Mouse (Mus musculus): Measurements from ENCODE around the gene Olfr68. TPM values are rescaled to one million over a fixed set of nuclear protein-coding genes. Genes with fewer than 3 reads are reported as not detected.
"Not testable (repeated sequence)": the region's sequence is repeated elsewhere in the genome, so short reads cannot be mapped to it uniquely, and the experiment has no call there.

Olfr68 gene
- total RNA-seq (2022) = not detected

DNA sequence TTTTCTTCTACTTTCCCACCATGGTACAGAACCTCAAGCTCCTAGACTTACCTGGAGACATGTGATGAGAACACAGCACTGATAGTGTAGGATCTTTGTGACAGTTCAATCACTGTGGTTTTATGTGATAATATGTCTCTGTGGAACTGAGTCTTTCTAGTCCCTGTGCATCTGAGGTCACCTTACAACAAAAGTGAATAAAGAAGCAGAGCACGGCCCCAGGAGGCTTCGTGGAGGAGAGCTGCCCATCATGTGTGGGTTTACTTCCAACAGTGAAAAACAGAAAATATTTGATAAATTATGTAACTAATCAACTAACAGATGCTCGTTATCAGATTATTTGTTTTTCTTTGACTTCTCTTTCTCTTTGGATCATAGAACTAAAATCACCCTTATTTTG is at the start of gene Olfr68:
TSS of gene Olfr68 (minus strand) at position 101 of the 400 bp plus-strand sequence.
- DNase-seq (ENCODE audit: low spot score in 2 of 2) = no peak

DNA sequence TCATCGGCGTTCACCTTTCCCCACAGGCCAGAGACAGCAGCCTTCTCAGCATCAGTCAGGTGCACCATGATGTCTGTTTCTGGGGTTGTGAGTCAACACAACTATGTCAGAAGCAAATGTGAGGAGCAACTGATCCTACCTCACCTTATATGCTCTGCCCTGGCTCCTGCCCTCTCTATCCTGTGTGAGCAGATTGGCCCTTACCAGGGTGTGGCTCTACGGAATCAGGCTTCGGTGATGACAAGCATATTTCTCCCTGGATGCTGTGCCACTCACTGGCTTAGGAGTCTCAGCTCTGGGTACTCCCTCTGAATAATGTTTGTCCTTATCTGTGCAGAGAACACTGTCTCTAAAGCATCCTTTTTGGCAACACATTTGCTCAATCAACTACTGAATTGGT is 48.3 kb upstream of the Olfr68 start, which contains the start of gene Hbb-bs:
TSS of gene Hbb-bs (minus strand) at position 289 of the 400 bp plus-strand sequence.
- DNase-seq (ENCODE audit: low spot score in 2 of 2) = no peak

DNA sequence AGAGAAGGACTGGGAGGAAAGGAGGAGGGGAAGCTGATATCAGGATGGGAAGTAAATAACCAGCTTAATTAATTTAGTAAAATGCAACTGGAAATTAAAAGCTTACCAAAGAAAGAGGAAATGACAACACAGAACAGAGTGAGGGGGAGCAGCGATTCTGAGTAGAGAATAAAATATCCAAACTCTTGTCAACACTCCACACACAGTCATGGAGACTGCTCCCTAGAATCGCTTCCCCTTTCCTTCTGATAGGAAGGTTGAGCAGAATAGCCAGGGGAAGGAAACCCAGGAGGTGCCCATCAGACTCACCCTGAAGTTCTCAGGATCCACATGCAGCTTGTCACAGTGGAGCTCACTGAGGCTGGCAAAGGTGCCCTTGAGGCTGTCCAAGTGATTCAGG is 47.6 kb upstream of the Olfr68 start:
- not testable (repeated sequence) for DNase-seq (ENCODE audit: low spot score in 2 of 2)

DNA sequence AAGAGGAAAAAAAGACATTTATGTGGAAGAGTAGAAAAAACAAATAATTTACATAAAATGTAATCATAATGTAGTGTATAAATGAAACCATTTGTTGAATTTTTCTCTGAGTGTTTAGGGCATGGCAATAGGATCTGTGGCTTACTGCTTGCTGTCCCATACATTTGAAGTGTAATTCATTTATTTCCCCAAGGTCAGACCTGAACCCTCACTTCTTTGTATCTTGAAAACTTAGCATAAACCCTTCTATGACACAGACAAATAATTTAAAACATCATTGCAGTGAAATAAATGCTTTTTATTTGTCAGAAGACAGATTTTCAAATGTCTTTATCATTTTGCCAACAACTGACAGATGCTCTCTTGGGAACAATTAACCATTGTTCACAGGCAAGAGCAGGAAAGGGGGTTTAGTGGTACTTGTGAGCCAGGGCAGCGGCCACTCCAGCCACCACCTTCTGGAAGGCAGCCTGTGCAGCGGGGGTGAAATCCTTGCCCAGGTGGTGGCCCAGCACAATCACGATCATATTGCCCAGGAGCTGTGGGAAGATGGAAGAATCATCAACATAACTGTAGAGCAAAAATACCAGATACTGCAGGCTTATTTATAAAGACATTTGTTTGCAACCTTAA is 46.9 kb upstream of the Olfr68 start:
- DNase-seq (ENCODE audit: low spot score in 2 of 2) = no peak

DNA sequence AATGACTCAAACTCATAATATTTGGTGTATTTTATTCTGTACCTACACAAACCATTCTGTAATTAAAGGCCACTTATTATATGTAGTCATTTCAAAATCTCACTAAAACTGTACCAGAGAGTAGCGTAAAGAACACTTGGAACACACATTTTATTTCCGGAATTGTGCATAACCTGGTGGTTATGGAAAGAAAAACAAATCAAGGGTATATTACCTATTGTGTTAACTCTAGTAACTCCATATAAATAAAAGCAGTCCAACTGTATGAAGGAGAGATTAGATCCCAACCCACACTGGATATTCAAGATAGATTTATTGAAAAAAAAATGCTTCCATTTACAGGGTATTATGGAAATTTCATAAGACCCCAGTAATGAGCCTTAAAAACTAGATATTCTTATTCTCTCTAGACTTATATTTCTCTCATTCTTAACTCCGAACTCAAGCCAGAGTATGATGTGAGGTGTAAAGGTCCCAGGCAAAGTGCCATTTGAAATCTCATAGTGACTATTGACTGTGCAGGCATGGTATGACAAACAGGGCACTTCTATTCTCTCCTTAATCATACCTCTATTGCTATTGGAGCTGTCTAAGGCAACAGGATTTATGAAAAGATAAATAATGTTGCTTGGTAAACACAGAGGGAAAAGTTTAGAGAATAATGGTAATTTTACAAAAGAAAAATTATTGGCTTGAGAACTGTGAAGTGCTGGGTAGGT is 46.2 kb upstream of the Olfr68 start:
- no peak for DNase-seq (ENCODE audit: low spot score in 2 of 2)

DNA sequence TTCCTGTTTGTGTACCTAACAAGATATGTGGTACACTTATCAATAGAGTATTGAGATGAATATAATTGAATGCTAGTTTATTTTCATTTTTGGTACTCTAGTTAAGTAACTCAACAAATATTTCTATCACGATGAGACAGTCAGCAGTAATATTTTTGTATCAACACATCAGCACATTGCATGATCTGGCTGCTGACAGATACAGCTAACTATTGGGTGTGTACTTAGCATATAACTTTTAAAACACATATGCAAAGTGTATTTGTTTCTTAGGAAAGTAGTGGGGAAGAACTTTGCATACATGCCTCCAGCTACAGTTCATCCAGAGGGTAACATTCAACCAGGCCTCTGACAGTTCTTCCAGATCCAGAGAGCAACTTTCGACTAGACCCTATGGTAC is 45.1 kb upstream of the Olfr68 start:
- no peak for DNase-seq (ENCODE audit: low spot score in 2 of 2)

DNA sequence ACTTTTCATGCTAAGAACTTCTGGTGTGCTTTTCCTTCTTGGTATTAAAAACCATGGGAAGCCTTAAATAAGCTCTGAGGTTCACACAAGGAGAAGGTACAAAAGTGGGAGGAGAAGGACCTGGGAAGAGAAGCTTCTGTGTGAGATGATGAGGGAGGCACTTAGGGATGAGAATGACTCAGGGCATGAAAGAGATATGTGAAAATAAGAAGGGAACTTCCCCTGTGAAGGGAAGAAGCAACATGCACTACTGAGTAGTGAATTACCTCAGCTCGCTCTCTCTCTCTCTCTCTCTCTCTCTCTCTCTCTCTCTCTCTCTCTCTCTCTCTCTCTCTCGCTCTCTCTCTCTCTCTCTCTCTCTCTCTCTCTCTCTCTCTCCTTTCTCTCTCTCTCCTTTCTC is 35.6 kb upstream of the Olfr68 start:
- DNase-seq (ENCODE audit: low spot score in 2 of 2) = not testable (repeated sequence)

DNA sequence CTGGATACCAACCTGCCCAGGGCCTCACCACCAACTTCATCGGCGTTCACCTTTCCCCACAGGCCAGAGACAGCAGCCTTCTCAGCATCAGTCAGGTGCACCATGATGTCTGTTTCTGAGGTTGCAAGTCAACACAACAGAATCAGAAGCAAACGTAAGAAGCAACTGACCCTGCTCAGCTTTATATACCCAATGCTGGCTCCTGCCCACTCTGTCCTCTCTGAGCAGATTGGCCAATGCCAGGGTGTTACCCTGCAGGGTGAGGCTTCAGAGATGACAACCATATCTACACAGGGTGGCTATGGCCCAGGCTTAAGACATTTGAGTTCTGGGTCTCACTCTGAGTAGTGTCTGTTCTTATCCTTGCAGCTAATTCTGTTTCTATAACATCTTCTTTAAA is 34.3 kb upstream of the Olfr68 start, which contains the start of gene Hbb-bt:
TSS of gene Hbb-bt (minus strand) at position 231 of the 400 bp plus-strand sequence.
- DNase-seq (ENCODE audit: low spot score in 2 of 2) = no peak

DNA sequence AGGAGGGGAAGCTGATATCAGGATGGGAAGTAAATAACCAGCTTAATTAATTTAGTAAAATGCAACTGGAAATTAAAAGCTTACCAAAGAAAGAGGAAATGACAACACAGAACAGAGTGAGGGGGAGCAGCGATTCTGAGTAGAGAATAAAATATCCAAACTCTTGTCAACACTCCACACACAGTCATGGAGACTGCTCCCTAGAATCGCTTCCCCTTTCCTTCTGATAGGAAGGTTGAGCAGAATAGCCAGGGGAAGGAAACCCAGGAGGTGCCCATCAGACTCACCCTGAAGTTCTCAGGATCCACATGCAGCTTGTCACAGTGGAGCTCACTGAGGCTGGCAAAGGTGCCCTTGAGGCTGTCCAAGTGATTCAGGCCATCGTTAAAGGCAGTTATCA is 33.7 kb upstream of the Olfr68 start:
- DNase-seq (ENCODE audit: low spot score in 2 of 2) = not testable (repeated sequence)

DNA sequence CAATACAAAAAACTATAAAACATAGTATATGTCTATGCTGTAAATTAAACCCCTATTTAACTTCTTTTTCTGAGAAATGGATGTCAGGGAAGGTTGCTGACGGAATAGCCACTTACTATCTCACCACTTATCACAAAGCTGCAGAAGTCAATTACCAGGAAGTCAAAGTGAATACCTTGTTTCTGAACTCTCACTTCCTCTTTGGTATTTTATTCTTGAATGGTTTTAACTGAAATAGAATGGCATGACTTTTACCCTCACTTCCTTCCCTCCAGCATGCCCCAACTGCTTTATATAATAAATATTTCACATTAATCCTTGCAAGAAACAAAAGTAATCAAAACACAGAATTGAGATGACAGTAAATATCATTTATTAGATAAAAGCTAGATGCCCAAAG is 32.7 kb upstream of the Olfr68 start:
- DNase-seq (ENCODE audit: low spot score in 2 of 2) = no peak

DNA sequence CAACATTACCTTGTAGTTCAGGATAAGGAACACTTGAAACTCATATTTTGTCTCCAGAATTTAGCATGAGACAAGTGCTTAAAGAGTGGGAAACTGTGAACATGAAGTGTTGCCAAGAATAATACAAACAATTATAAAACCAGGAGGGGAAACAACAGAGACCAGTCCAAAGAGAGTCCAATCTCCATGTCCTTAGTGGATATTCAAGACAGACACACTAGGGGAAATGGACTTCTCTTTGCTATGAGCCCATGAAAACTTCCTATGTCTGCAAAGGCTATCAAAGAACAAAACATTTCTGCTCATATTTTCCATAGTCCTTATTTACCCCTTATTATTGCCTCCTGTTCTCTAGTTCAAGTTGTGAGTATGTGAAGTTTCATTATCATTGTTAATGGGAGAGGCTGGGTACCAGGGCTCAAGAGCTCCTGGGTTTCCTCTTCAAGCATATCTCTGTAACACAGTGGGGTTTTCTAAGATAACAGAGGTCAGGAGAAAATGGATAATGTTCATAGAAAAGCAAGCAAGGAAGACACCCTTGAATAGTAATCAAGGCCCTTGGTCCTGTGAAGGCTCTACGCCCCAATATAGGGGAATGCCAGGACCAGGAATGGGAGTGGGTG is 31.8 kb upstream of the Olfr68 start:
- no peak for DNase-seq (ENCODE audit: low spot score in 2 of 2)

DNA sequence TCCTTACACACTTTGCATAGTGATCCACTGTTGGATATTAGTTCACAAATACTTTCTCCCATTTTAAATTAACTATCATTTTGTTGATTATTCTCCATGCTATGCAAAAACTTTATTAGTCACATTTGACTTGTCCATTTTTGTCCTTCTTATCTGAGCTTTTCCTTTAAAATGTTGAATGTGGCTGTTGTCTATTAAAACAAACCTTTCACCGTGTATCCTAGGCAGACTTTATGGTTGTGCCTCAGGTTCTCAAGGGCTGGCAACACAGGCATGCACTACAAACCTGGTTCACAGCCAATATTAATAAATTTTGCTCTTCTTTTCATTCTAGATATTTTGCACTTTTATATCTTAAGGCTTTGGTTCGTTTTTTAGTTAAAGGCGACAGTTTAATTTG is 31.2 kb upstream of the Olfr68 start:
- no peak for DNase-seq (ENCODE audit: low spot score in 2 of 2)

DNA sequence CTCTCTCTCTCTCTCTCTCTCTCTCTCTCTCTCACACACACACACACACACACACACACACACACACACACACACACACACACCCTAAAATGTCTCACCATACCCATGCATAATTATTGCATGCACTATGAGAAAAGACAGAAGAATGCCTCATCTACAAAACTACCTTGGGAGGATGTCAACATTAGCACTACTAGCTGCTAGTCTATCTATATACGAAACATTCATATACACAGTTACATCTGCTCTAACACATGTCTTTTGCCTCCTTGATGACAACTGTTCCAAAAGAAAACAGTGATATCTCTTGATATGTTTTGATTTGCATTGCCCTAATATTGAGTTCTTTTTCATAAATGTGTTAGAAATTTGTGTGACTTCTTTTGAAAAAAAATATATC is 30.8 kb upstream of the Olfr68 start:
- no peak for DNase-seq (ENCODE audit: low spot score in 2 of 2)

DNA sequence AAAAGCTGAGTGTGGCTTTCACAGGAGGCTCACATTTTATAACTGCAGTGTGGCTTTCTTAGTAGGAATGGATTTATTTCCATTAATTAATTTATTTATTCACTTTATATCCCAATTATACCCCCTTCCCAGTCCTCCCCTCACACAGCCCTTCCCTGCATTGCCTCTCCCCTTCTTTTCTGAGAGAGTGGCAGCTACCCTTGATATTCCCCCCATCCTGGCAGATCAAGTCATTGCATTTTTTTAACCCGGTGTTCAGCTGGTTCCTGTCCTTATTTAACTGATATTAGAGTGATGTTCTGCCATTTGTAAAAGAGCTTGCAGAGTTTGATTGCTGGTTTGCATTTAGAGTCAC is 30.3 kb upstream of the Olfr68 start:
- DNase-seq (ENCODE audit: low spot score in 2 of 2) = no peak

DNA sequence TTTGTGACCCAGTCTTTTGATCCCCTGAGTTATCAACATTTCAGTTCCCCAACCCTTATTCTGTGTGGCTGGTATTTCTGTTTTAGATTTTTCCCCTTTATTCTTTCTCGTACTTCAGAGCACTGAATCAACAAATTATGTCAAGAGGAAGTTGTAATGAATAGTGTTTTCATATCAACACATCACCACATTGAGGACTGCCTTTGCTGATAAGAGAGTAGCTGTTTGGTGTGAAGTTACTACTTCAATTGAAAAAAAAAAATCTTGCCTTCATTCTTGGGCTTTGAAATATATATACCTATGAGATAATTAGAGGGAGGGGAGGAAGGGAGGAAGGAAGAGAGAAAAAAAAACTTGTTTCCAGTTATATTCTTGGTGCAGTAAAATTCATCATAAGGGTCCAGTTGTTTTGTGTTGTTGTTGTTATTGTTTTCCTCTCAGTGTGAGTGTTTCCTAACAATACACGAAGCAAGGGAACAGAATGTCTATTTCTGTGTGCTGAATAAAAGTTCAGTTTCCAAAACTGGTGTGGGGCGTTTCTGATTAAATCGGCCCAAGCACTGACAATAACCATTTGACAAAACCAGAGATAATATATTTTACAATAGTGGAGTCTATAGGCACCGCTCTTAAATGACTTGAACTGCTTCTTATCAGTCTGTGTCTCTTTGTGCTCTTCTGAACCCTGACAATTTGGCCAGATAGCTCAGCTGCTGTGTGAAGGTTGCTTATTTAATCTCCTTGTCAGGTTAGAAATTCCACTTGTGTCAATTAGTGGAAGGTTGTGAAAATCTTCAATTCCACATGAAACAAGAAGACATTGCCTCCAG is 29.7 kb upstream of the Olfr68 start:
- DNase-seq (ENCODE audit: low spot score in 2 of 2) = no peak

DNA sequence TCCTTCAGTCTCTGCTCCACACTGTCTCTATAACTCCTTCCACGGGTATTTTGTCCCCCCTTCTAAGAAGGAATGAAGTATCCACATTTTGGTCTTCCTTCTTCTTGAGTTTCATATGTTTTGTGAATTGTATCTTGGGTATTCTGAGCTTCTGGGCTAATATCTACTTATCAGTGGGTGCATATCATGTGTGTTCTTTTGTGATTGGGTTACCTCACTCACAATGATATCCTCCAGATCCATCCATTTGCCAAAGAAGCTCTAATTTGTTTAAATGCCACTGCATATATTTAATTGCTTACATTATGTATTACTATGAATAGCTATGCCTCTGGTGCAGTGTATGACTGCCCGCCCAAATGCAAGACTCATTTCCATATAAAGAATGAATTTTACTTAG is 28.6 kb upstream of the Olfr68 start:
- not testable (repeated sequence) for DNase-seq (ENCODE audit: low spot score in 2 of 2)

DNA sequence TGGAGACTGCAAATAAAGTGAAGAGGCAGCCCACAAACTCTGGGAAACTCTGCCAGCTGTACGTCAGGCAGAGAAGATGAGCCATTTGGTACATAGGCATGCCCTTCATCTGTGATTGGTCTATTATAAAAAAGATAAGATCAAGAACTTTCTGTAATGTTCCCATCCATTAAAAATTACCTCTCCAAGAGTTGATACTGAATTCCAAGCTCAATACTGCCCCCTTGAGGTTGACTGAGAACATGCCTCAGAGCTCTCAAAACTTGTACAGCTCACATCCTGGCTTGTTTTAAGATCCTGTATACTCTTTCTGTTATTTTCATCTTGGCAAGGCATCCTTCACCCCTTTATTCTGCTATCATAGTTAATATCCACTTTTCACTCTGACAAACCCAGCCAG is 27.4 kb upstream of the Olfr68 start:
- DNase-seq (ENCODE audit: low spot score in 2 of 2) = no peak

DNA sequence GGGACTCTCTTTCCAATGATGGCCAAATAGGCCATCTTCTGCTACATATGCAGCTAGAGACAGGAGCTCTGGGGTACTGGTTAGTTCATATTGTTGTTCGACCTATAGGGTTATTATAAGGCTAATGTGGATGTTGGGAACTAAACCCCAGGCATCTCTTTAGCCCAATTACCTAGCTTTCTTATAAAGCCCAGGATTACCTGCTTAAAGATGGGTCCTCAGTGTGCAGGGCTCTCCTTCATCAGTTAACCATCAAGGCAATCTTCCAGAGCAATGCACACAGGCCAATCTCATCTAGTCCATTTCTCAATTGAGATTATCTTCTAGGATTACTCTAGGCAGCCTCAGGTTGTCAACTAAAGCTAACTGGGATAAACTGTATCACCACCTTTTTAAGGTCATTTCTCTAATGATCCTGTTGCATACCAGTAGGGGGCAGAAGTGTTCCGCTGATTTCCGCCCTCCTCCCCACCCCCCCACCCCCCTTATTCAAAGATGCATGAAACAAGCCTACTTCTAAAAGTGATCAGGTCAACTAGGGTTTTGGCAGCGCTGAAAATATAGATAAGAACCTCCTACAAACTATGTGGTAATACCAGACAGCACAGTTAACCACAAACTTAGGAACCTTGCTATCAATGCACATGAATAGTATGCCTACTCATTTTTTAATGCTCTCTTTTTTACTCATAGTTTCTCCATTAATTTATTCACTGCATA is 13.3 kb upstream of the Olfr68 start:
- DNase-seq (ENCODE audit: low spot score in 2 of 2) = no peak

DNA sequence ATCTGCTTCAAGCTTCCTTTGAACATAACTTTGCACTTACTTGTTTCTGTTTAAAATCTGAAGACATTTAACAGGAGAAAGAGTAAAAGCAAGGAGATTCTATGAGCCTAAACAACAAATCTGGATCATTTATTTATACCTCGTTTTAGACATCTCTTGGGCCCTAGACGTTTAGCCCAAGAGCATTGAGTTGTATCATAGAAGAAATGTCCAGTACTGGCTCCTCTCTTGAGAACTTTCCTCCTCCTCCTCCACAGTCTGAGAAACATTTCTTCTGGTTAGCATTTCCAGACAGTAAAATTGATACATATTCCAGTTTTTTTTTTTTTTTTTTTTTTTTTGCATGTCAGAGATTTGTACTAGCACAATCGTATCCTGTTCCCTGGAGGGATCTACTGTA is 12.2 kb upstream of the Olfr68 start, which contains the start of gene Olfr67:
TSS of gene Olfr67 (minus strand) at position 101 of the 400 bp plus-strand sequence.
- DNase-seq (ENCODE audit: low spot score in 2 of 2) = no peak

DNA sequence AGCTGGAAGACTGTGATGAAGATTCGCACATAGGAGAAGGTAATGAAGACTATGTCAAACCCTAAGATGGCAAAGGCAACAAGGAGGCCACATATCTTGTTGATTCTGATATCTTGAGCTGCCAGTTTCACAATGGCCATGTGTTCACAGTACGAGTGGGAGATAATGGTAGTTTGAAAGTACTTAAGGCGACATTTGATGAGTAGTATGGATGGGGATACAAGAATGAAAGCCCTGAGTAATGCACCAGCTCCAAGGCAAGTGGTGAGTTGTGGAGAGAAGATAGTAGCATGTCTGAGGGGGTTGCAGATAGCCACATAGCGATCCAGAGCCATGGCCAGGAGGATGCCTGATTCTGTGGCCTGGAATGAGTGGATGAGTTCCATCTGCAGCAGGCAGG is 1.8 kb downstream of the Olfr68 start:
- DNase-seq (ENCODE audit: low spot score in 2 of 2) = not testable (repeated sequence)

DNA sequence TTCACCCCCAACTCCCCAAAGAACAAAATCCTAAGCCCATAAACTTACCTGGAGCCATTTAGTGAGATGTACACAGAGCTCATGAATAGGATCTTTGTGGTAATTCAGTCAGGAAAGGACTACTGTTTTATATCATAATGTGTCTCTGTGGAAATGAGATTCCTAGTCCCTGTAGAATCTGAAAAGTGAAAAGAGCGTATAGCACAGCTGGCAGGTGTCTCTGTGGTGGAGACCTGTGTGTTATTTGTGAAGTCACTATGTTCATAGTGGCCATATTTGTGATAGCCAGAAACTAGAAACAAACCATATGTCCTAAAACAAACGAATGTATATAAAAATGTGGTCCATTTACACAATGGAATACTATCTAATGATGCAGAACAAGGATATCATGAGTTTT is 8.0 kb downstream of the Olfr68 start, which contains the start of gene Olfr69:
TSS of gene Olfr69 (minus strand) at position 101 of the 400 bp plus-strand sequence.
- no peak for DNase-seq (ENCODE audit: low spot score in 2 of 2)

Data from gastrocnemius, adult 8-10 months (tissue).